Mouse (Mus musculus) 3T3-L1 (cell line): ENCODE measurements at regions not wholly inside any gene's neighbourhood (a gene's known extent, or its start where the extent isn't known, plus 50 kb on each side); places are given as distances from the start of the nearest gene placed in this dataset.

ENCODE experiments used
- DNase-seq: peaks from one replicate; pipeline ENCODE4 v3.0.0-alpha.2; 2015; ENCODE audit warnings: low read depth, low spot score

GRCm38 (mm10) chr7:116853351-116853750, 349.2 kb downstream of the Nucb2 start:
- no peak for DNase-seq

GRCm38 (mm10) chr7:116857141-116857540, 353.0 kb downstream of the Nucb2 start:
- DNase-seq = no peak

GRCm38 (mm10) chr7:116857744-116858143, 353.6 kb downstream of the Nucb2 start:
- DNase-seq = no peak

GRCm38 (mm10) chr7:116882268-116882964, 378.2 kb downstream of the Nucb2 start:
- DNase-seq = no peak

DNA sequence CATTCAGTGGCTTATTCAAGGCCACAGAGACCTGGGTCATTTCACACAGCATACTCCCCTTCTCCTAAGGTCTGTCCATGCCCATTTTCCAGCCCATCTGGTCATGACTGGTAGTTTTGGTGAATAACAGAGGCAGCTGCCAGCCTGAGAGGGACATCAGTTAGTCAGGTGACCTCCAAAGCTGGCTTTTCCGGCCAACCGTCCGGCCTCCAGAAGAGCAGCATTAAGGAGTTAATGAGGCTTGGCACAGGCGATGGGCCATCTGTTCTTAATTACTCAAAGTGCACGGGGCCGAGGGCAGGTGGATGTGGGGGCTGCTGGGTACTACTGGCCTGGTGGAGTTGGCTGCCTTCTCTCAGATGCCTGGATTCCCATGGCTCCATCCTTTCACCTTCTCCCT, 389.7 kb downstream of the Nucb2 start:
- no peak for DNase-seq

- no peak for DNase-seq
Observed at GRCm38 (mm10) chr7:116915797-116916196, 411.6 kb downstream of the Nucb2 start.

DNA sequence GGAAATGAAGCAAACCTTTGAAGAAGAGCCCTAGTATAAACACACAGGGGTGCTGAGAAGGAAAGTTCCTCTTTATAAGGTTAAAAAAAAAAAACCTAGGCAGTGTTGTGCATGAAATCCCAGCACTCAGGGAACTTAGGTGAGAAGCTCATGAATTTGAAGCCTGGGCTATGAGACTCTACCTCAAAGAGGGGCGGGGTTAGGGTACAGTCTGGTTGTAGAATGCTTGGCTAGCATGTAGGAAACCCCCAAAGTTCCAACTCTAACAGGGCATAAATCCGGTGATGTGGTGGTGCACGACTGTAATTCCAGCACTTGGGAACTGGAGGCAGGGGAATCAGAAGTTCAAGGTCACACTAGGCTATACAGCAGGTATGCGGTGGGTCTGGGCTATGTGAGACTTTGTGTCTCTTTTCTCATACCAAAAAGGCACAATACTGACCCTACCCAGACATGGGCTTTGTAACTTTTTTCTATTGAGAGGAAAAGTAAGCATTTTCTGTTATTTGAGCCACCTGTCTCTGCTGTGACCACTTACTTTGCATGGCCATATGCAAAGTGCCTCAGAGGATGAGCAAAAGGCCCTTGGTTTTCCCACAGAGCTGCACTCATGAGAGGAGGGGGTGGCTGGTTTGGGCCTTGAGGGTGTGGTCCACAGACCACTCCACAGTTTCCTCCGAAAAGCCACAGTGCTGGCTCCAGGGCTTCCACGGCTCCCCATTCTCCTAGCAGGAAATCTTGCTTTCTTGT, 413.9 kb downstream of the Nucb2 start:
- no peak for DNase-seq

DNA sequence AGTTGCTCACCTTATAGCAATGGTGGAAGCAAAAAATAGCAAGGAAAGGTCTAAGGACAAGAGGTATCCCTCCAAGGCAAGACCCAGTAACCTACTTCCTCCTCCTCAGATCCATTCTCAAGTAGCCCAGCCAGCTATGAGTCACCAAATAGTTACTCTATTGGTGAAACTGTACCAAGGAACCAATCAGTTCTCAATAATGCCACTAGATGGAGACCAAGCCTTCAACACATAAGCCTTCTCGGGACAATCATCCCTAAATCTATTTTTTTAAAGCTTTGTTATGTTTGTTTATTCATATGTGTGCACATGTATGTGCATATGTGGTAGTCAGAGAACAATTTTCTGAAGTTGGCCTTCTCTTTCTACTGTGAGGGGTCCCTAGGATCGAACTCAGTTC, 434.3 kb upstream of the Xylt1 start:
- DNase-seq = peak; percentile 14

- DNase-seq = no peak
Observed at GRCm38 (mm10) chr7:116959196-116959895, 421.4 kb upstream of the Xylt1 start.

DNA sequence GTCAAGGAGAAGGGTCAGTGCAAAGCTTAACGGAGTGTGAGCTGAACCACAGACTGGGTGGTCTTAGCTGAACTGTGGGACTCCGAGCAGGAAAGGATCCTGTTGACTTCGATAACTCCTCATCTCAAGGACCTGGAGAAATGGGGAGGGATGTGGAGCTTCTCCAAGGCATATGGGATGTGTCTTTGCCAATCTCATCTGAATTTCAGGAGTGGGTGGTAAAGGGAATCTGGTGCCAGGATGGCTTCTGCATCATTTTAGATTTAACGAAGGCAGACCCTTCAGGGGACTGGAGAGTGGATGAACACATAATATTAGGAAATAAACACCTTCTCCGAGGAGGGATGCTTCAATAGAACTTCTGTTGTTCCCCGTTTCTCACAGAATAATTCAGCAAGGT, 416.9 kb upstream of the Xylt1 start:
- no peak for DNase-seq

- no peak for DNase-seq
Observed at GRCm38 (mm10) chr7:116991351-116991750, 389.4 kb upstream of the Xylt1 start.

DNA sequence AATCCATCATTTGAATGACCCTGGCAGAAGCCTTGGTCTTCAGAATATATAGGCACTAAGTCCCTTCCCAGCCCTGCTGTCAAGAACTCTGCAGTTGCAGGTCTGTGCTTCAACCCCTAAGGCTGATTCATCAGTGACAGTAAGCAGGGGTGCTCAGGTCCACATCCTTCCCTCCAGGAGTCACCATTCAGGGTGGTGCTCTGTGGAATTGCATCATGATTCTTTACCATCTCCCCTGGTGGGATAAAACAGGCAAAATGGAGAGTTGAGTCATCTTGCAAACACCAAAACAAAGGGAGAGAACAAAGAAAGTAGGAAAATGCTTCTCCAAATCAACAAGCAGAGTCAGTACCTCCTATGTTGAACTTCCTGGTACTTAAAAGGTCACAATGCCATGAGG, 388.6 kb upstream of the Xylt1 start:
- peak; percentile 1 for DNase-seq

DNA sequence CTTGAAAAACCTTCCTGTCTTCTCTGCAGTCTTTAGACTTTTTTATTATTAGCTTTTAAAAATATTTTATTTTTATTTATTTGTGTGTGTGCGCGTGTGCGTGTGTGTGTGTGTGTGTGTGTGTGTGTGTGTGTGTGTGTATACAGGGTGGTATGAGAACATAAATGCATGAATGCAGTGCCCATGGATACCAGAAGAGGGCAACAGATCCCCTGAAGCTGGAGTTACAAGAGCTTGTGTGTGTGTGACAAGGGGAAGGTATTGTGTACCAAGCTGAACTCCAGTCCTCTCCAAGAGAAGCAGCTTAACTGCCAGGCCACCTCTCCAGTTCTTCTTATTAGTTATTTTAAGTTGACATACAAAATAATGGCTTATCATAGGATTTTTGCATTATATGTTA, 385.0 kb upstream of the Xylt1 start:
- peak; percentile 6 for DNase-seq

DNA sequence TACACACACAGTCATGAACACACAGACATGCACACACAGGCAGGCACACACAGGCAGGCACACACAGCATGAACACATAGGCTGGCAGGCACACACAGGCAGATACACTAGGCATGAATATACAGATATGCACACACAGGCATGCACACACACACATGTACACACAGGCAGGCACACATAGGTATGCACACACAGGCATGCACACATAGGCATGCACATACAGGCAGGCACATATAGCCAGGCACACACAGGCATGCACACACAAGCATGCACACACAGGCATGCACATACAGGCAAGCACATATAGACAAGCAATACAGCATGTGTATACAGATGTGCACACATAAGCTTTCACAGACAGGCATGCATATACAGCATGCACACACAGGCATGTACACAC, 377.6 kb upstream of the Xylt1 start:
- no peak for DNase-seq

GRCm38 (mm10) chr7:117018349-117018748, 362.4 kb upstream of the Xylt1 start:
- DNase-seq = no peak

DNA sequence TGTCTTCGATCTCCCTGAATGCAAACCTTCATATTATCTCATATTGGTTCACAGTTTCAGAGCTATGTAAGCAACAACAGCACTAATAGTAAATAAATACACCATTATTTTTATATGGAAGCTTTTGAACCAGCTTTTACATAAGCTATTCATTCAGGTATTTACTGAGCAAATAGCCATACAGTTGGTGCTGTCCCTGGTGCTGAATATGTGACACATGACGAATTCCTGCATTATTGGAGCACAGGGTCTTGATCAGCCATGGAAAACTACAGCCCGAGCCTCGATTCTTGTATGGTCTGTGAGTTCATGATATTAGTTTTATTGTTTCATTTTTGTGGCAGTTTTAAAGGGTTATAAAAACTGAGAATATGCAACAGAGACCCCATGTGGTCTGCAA, 359.1 kb upstream of the Xylt1 start:
- peak; percentile 48 for DNase-seq

GRCm38 (mm10) chr7:117044926-117045325, 335.9 kb upstream of the Xylt1 start:
- no peak for DNase-seq

DNA sequence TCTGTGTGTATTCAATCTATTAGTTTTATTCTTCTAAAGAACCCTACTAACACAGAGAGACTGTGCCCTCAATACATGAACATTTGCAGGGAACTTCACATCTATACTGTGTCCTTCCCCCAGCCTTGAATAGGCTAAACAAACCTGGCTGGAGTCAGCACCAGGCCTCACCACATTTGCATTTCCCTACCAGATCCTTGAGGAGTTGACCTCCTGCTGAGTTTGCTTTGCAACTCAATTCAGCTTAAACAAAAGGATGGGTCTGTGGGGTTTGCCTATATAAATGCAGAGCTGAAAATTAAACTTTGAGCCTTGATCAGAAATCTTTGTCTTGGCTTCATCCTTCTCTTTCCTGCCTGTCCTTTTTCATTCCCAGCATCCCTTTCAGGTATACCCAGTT, 331.5 kb upstream of the Xylt1 start:
- no peak for DNase-seq

GRCm38 (mm10) chr7:117065771-117066170, 315.0 kb upstream of the Xylt1 start:
- DNase-seq = no peak

- DNase-seq = peak; percentile 88
Observed at GRCm38 (mm10) chr7:117090911-117091550, 289.7 kb upstream of the Xylt1 start.

GRCm38 (mm10) chr7:117092860-117093259, 287.9 kb upstream of the Xylt1 start:
- no peak for DNase-seq

GRCm38 (mm10) chr7:117097618-117098017, 283.2 kb upstream of the Xylt1 start:
- DNase-seq = no peak
